Mouse (Mus musculus) brain, embryonic 14.5 days (tissue): ENCODE measurements at regions not wholly inside any gene's neighbourhood (a gene's known extent, or its start where the extent isn't known, plus 50 kb on each side); places are given as distances from the start of the nearest gene placed in this dataset.

ENCODE experiments used
- CTCF ChIP-seq: fragments of 200-500 bp; IDR thresholded peaks from 2 replicates; pipeline ENCODE4 v1.5.1; 2012; ENCODE audit warnings: inconsistent platforms, mild to moderate bottlenecking, moderate library complexity, borderline replicate concordance; ENCODE audit not compliant: insufficient read depth, insufficient read length; ENCODE audit errors: extremely low read depth
- POLR2A ChIP-seq: fragments of 200-500 bp; IDR thresholded peaks from 2 replicates; pipeline ENCODE4 v1.6.1; 2012; ENCODE audit warnings: mild to moderate bottlenecking, inconsistent platforms, borderline replicate concordance; ENCODE audit not compliant: poor library complexity, insufficient read depth, insufficient read length, severe bottlenecking; ENCODE audit errors: extremely low read depth

- no peak for TF ChIP-seq CTCF
- TF ChIP-seq POLR2A, result no peak
Measured at GRCm38 (mm10) chr7:64001611-64002111, 62.9 kb upstream of the Klf13 start.
